Mouse (Mus musculus) c-Kit-positive CD71-negative TER-119-negative erythroid progenitor cells, embryonic 14.5 days (primary cell): Measurements from ENCODE around the gene Castor2.
A peak's percentile ranks its signal among the peaks of the same experiment; 100 is the strongest.

Source experiments
- DNase-seq: peaks from one replicate; pipeline ENCODE4 v3.0.0-alpha.2; 2013; ENCODE audit warnings: low read depth

Gene Castor2

DNA sequence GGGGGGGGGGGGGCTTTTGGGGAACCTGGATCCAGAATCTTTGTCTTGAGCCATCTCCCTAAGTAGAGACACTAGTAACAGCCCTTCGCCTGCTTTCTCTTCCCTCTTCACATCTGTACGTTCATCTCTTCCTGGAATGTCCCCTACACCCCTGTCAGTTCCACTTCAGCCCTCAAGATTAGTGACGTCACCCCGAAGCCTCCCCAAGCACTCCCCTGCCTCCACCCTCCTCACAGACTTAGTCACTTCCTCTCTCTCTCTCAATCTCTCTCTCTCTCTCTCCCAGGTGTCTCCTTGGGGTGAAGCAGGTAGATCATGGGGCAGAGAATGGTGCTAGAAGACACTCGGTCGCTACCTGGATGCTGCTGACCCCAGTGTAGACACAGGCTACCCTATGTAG, 3.2 kb downstream of the Castor2 start:
- peak; percentile 36 for DNase-seq

DNA sequence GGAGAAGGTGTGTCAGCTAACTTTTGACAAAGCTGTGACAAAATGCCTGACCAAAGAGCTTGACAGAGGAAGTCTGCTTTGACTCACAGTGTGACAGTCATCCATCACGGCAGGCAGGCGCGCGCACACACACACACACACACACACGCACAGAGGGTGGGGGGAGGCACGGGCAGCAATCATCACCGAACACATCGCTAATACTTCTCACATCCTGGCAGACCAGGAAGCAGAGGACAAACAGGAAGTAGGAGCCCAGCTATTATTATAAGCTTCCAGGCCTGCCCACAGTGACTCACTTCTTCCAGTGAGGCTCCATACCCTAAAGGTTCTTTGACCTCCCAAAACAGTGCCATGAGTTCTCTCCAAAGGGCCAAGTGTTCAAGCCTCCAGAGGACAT, 6.3 kb downstream of the Castor2 start:
- no peak for DNase-seq

DNA sequence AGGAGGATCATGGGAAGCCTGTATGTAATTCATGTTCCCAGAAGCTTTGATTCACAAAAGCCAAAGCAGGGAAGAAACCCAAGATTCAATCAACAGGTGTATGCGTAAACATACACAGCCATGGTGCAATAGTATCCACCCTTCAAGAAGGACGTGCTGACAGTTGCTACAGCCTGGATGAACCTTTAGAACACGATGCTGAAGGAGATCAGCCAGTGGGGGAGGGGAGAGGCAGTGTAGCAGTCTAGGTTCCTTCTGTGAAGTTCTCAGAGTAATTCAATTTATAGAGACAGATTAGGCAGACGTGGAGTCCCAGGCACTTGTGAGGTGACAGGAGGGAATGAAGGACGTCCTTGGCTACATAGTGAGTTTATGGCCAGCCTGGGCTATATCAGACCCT, 15.5 kb downstream of the Castor2 start:
- no peak for DNase-seq

DNA sequence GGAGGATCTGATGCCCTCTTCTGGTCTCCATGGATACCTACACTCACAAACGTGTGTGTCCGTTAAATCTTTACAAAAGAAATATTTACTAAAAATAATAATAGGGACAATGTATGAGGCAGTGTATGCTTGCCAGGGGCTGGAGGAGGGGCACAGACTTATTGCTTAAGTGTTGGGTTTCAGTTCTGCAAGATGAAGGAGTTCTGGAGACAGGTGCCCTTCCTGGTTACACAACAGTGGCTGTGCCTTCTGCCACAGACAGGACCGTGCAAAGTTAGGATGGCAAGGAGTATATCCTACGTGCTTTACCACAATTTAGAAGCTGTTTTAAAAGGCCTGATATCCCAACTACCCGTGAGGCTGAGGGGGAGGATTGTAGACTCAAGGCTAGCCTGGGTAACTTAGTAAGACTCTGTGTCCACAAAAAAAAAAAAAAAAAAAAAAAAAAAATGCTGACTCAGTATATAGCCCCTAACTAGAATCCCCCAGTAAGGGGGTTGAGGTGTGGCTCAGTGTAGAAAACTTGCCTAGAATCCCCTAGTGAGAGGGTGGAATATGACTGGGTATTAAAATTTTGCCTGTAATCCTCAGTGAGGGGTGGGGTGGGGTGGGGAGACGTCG, 16.2 kb downstream of the Castor2 start:
- DNase-seq, result no peak

DNA sequence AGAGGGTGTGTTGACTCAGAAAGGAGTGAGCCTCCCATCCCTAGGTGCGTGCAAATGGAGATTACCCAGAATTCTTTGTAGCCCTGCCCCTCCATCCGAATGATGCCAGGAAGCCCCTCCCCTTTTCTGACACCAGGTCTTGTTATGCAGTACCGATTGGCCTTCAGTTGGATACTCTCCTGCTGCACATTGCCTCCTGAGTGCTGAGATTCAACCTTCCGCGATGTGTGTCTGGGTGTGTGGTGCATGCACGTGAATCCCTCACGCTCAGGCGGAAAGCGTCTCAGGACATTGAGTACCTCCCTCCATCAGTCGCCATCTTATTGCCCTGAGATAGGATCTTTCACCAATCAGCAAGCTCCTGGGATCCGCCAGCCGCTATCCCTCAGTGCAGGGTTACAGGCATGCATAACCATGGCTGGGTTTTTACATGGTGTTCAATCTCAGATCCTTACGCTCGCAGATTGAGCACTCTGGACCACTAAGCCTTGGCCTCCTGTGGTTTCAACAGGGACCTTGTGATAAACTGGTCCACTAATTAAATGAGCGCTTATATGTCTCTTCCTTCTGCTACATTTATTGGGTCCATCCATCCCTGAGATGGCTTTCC, 19.4 kb downstream of the Castor2 start:
- DNase-seq, result no peak

DNA sequence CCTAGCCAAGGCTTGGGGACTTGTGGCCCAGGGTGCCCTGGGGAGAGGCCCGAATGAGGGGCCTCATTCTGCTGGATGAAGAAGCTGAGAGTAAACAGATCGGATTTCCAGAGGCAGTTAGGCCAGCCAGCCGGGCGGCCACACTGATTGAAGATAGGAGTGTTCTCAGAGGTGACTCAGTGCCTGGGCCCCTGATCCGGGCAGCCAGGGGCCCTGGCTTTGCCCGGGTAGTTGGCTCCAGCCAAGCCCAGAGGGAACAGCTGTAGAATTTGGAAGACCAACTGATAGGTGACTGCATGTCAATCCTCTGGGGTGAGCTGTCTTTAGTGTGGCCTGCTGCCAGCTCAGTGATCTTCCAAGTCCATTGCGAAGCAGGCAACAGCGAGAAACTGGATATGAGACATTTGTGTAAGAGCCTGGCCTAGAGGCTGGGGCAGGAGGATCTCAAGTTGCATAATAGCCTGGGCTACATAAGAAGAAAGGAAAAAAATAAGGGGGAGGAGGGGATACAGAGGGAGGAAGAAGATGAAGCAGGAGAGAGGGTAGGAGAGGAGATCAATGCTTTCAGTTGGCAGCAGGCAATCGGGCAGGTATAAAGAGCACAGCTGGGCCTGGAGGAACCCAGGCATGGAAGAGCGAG, 20.1 kb downstream of the Castor2 start:
- no peak for DNase-seq

DNA sequence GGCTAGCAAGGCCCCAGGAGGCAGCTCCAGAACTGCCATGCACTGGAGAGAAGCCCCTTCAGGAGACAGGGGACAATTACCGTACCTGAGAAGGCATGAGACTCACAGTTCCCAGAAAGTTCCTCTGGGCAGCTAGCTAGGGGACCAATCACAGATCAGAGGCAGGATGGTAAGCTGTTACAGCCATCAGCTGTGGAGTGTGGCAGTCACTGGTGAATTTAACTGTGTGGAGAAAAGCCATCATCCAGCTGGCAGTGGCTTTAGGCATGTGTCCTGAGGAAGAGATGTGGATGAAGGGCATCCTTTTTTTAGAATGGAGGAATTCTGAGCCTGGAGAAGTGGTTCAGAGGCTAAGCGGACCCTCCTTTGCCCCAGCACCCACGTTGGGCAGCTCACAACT, 20.6 kb downstream of the Castor2 start:
- DNase-seq, result no peak

DNA sequence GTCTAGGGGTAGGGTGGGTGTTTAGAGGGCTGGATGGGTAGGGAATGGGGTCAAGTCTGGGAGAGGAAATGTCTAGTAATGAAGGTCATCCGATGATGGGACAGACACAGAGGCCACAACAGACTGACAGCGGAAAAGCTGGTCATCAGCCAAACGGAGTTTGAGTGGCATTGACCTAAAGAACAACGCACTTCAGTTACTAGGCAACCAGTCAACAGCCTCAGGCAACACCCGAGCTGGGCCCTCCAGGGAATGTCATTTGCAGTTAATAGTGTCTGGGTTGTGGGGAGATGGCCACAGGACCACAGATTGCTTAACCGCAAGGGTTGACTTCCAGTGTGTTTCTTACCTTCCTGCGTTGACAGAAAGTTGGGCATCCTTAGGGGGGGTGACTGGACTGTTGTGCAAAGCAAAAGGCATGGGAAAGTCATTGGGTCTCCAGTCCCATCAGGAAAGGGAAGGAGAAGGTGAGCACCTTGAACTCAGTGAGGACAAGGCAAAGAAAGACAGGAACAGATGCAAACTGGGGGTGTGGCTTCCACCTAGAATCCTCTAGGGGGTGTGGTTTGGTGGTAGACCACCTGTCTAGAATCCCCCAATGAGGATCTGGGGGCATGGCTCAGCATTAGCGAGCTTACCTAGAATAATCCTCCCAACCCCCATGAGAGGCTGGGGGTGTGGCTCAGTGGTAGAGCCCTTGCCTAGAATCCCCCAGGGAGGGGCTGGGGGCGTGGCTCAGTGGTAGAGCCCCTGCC, 21.8 kb downstream of the Castor2 start:
- DNase-seq, result no peak

DNA sequence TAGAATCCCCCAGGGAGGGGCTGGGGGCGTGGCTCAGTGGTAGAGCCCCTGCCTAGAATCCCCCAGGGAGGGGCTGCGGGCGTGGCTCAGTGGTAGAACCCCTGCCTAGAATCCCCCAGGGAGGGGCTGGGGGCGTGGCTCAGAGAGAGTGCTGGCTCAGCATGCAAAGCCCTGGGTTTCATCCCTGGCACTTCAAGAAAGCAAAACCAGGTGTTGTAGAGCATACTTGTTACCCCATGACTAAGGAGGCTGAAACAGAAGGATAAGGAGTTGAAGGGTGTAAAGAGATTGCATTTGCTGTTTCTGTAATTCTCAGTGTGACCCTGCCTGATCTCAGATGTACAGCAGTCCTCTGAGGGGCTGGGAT, 22.4 kb downstream of the Castor2 start:
- DNase-seq, result no peak

DNA sequence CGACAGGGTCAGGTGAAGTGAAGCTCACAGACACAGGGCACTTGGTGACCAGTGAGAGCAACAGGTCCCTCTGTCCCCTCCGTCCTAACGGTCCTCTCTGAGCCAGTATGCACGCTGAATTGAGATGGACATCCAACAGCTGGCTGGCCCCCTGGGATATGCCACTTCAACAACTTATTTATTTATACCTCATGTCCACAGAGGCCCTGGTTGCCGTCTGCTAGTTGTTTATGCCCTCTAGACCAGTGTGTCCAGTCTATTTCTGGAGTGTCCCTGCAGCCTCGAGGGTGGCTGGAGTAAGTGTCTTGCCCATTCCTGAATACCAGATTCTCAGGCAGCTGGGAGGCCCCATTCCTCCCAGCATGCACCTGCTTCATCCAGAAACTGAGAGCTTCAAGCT, 24.3 kb downstream of the Castor2 start:
- no peak for DNase-seq

DNA sequence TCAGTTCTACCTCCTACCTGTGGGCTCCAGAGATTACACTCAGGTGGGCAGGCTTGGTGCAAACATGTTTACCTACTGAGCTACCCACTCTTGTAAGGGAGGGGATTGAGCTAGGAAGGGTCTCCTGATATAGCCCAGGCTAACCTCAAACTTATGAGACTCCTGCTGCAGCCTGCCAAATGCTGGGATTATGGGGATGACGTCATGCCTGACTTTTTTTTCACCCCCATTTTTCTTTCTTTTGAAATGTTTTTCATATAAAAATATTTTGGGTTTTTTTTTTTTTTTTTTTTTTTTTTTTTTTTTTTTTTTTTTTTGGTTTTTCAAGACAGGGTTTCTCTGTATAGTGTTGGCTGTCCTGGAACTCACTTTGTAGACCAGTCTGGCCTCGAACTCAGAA, 26.7 kb downstream of the Castor2 start:
- DNase-seq, result no peak

DNA sequence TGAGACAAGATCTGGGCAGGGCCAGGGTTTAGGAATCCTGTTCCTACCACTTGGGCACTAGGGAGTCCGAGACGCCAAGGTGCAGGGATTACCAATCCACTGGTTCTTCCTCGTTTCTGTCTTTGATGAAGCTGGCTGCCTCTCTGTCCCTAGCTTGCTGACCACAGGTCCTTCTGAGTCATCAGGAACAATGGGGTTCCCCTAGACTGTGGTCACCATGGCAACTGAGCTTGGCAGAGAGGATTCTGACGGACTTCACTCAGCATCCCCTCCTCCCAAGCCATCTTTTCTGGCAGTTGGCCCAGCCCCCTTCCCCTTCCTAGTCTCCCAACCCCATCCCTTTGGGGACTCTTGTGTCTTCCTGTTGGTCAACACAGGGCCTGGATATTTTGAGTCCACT, 32.1 kb downstream of the Castor2 start:
- no peak for DNase-seq

DNA sequence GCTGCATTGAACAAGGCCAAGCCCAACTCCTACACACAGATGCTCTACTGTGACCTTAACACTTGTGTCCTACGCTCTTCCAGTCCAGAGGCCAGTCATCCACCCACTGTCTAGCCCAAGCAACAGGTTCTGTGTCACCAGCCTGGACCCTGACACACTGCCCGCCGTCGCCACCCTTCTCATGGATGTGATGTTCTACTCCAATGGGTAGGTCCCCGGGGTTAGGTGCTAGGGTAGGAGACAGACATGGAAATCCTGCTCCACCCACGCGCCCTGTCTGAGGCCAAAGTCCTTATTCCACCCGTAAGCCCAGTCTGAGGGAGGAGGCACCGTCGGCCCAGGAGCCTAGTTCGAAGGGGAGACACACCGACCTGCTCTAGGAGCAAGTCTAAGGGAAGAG, 36.5 kb downstream of the Castor2 start:
- DNase-seq, result no peak

DNA sequence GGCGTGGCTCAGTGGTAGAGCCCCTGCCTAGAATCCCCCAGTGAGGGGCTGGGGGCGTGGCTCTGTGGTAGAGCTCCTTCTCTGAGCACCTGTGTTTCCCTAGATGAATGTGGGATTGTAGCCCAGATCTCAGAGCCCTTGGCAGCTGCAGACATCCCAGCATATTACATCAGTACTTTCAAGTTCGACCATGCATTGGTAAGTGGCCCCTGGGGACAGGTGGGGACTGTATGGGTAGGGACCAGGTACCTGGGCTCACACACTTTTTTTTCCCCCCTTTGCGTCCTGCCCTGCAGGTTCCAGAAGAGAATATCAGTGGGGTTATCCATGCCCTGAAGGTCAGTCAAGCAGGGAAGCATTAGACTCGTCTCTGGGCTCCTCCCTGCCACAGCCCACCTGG, 38.4 kb downstream of the Castor2 start:
- no peak for DNase-seq

DNA sequence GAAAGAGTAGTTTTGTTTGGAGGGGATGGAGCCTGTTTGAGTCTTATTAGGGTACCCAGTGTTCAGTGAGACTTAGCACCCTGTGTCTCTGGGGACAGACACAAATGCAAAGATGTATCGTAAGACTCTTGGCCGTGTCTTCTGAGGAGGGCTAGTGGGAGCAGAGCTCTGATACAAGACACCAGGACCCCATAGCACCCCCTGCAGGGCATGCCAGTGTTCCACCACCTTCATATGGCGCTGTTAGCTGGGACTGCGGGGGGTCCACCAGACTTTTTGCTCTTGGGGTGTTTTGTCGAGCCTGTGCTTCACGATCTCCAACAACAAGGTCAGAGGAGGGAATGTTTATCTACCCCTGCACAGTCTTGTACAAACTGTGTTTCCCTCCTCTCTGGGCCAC, 39.9 kb downstream of the Castor2 start:
- DNase-seq, result no peak

DNA sequence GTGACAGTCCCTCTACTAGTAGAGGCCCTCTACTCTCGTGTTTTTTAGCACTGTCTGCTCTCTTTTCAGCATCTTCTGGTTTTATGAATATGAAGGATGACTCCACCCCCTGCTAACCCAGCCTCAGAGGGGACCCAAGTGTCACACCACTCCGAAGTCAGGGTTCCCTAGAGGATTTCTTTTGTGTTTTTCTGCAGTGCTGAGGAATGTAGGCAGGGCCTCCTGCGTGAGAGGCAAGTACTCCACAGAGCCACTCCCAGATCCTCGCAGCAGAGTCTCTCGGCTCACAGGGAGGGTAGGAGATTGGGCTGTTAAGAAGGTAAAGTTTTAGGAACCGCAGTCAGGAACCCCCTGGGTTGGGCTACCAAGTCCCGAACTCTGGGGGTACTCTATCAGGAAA, 41.7 kb downstream of the Castor2 start:
- DNase-seq, result no peak

DNA sequence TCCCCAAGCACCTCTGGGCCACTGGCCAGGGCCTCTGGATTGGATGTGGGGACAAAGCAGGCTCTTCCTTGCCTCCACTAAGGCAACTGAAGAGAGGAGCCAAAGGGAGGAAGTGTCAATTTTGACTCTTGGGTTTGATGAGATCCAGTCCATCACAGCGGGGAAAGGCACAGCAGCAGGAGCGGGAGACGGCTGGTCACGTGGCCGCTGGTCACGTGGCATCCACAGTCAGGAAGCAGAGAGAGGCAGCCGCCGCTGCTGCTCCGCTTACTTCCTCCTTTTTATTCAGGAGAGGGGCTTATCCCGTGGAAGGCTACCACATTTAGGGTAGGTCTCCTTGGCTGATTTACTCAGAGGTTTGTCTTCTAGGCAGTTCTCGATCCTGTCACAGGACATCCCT, 42.9 kb downstream of the Castor2 start:
- DNase-seq, result no peak

DNA sequence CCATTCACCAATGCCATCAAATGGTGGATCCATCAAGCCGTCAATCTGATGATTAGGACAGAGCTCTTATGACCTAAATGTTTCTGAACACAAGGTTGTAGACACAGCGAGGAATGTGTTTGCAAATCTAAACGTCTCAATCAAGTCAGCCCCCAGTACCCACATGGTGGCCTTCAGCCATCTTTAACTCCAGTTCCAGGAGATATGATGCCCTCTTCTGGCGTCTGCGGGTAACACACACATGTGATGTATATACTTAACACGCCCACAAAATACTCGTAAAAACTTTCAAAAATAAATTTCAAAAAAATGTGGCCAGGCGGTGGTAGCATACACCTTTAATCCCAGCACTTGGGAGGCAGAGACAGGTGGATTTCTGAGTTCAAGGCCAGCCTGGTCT, 45.5 kb downstream of the Castor2 start:
- DNase-seq, result no peak

DNA sequence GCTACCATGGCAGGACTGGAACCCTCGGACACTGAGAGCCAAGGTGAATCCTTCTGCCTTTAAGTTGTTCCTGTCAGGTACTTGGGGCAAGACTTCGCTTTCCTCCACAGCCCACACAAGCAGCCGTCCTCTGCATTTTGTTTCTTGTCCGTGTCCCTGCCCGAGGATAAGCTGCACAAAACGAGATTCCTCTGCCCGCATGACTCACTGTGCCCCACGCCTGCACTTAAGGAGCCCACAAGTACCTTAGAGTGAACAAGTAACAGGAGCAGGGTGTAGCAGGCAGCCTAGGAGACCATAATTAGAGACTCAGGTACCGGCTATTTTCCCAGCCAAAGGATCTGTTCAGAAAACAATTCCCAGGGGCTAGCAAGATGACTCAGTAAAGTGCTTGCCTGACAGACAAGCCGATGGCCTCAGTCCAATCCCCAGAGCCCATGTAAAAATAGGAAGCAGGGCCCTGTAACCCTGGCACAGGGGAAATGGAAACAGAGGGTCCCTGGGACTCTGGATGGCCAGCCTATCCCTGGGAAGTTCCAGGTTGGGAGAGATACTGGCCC, 47.8 kb downstream of the Castor2 start:
- no peak for DNase-seq

DNA sequence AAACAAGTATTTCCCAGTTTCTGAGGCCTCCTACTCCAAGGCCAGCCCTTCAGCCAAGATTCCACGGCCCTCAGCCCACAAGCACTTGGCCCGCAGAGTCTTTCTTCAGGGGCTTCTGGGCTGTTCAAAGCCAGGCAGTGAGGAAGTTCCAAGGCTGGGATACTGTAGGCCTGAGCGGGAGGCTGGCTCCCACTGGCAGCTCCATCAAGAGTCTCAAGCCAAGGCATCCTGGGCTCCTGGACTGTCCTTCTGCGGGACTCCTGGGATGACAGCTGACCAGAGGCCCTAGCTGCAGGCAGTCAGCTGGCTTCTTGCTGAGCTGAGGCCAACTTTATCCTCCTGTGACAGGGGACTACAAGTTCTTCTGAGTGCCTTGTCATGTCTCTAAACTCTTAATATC, 48.6 kb downstream of the Castor2 start:
- DNase-seq, result no peak

DNA sequence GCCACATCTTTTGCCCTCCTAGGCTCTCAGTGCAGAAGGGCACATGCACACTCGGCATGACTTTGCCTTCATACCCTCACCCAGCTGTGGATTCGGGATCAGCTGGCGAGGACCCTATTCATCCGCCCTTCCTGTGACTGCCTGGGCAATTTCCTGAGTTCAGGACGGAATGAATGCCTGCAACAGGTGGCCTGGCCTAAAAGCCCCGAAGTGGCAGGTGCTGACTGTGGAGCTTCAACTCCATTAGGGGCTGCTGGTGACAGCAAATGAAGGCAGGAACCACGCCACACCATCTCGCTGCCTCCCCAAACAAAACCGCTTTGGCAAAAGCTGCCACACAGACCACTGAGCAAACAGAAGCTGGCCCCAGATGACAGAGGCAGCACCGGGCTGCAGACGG, 52.4 kb downstream of the Castor2 start:
- DNase-seq, result no peak

DNA sequence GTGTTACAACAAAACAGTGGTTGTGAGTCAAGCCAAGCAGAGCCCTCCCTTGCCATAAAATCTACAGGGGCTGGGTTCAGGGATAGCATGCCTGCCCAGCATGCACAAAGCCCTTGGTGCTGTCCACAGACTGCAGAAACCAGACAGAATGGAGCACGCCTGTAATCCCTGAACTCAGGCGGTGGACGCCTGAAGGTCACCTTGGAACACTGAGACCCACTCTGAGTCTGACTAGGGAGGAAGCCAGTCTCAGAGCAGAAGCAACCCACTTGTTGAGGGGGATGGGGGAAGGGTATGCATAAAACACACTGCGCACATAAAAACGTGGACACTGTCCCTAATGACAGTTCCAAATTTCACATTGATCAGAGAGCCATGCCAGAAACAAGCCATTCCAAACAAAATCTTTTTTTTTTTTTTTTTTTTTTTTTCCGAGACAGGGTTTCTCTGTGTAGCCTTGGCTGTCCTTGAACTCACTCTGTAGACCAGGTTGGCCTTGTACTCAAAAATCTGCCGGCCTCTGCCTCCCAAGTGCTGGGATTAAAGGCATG, 56.5 kb downstream of the Castor2 start:
- no peak for DNase-seq

DNA sequence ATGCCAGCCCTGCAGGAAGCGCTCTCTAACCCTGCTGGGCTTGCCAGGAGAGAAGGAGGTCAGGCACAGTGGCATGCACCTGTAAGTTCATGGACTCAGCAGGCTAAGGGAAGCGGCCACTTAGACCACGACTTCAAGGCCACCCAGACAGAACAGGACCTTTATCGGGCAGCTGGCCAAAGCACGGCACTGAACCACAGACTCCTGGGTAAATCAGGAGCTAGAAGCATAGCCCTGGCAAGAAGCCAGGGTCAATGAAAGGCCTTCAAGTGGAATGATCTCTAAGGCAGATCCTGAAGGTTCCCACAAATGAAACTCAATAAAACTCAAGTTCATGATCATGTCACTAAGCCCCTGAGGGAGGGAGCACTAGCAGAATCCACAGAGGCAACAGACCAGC, 65.2 kb downstream of the Castor2 start:
- no peak for DNase-seq
